Mouse (Mus musculus) ZHBTc4 (cell line): ENCODE data around the gene Cryz.

Experiments used
- DNase-seq: peaks from one replicate; pipeline ENCODE4 v3.0.0-alpha.2; 2011; ENCODE audit warnings: low read depth, low spot score

The Cryz gene

GRCm38 (mm10) chr3:154596488-154596933 lies at the start of gene Cryz:
Cryz (plus strand) TSS chr3:154596711.
- peak; percentile 95 for DNase-seq

GRCm38 (mm10) chr3:154547549-154548426 lies 48.7 kb upstream of the Cryz start:
- DNase-seq = peak; percentile 63

GRCm38 (mm10) chr3:154548868-154549301 lies 47.6 kb upstream of the Cryz start:
- DNase-seq = no peak

- DNase-seq = no peak
Measured at GRCm38 (mm10) chr3:154550326-154551034, 46.0 kb upstream of the Cryz start.

- no peak for DNase-seq
Measured at GRCm38 (mm10) chr3:154551035-154551411, 45.5 kb upstream of the Cryz start.

GRCm38 (mm10) chr3:154562192-154562591 lies 34.3 kb upstream of the Cryz start:
- no peak for DNase-seq

GRCm38 (mm10) chr3:154565437-154565836 lies 31.1 kb upstream of the Cryz start:
- DNase-seq = no peak

- no peak for DNase-seq
Measured at GRCm38 (mm10) chr3:154570029-154570575, 26.4 kb upstream of the Cryz start.

GRCm38 (mm10) chr3:154570786-154571185 lies 25.7 kb upstream of the Cryz start:
- DNase-seq = peak; percentile 12

GRCm38 (mm10) chr3:154572341-154572972 lies 24.1 kb upstream of the Cryz start:
- DNase-seq = peak; percentile 87

- no peak for DNase-seq
Measured at GRCm38 (mm10) chr3:154573666-154574065, 22.8 kb upstream of the Cryz start.

GRCm38 (mm10) chr3:154577895-154578294 lies 18.6 kb upstream of the Cryz start:
- no peak for DNase-seq

- DNase-seq = no peak
Measured at GRCm38 (mm10) chr3:154584351-154584750, 12.2 kb upstream of the Cryz start.

- DNase-seq = no peak
Measured at GRCm38 (mm10) chr3:154590971-154591370, 5.5 kb upstream of the Cryz start.

- no peak for DNase-seq
Measured at GRCm38 (mm10) chr3:154591621-154592020, 4.9 kb upstream of the Cryz start.

GRCm38 (mm10) chr3:154593596-154593995 lies 2.9 kb upstream of the Cryz start:
- no peak for DNase-seq

GRCm38 (mm10) chr3:154594156-154594555 lies 2.4 kb upstream of the Cryz start:
- DNase-seq = no peak

GRCm38 (mm10) chr3:154596934-154597554 lies 533 bp downstream of the Cryz start, which contains the start of gene Tyw3:
Tyw3 (minus strand) TSS chr3:154597104.
- peak; percentile 97 for DNase-seq

- no peak for DNase-seq
Measured at GRCm38 (mm10) chr3:154597561-154597960, 1.1 kb downstream of the Cryz start.

- no peak for DNase-seq
Measured at GRCm38 (mm10) chr3:154602141-154602540, 5.6 kb downstream of the Cryz start.

GRCm38 (mm10) chr3:154604871-154605270 lies 8.4 kb downstream of the Cryz start:
- no peak for DNase-seq
